Mouse (Mus musculus) testis, adult 2 months (tissue): Measurements from ENCODE around the gene Cmpk1. TPM values are rescaled to one million over a fixed set of nuclear protein-coding genes. Genes with fewer than 3 reads are reported as not detected.
"Not testable (repeated sequence)": the region's sequence is repeated elsewhere in the genome, so short reads cannot be mapped to it uniquely, and the experiment has no call there.

ENCODE experiments used
- H3K27ac ChIP-seq: fragments of 200-500 bp; 2 replicates; pipeline ENCODE4 v1.5.1; 2012; ENCODE audit warnings: low read depth, low read length; ENCODE audit not compliant: control insufficient read depth, insufficient read depth
- H3K27me3 ChIP-seq: fragments of 200-500 bp; 2 replicates; pipeline ENCODE4 v1.6.1; 2012; ENCODE audit warnings: mild to moderate bottlenecking, low read length, moderate library complexity; ENCODE audit not compliant: control insufficient read depth, insufficient read depth
- H3K36me3 ChIP-seq: fragments of 200-500 bp; 2 replicates; pipeline ENCODE4 v1.6.1; 2012; ENCODE audit warnings: mild to moderate bottlenecking, low read length; ENCODE audit not compliant: control insufficient read depth, insufficient read depth
- H3K4me1 ChIP-seq: fragments of 200-500 bp; 2 replicates; pipeline ENCODE4 v1.6.1; 2012; ENCODE audit warnings: low read length; ENCODE audit not compliant: control insufficient read depth, insufficient read depth
- H3K4me3 ChIP-seq: fragments of 200-500 bp; 2 replicates; pipeline ENCODE4 v1.5.1; 2012; ENCODE audit warnings: low read depth, mild to moderate bottlenecking, low read length, moderate library complexity, mixed read lengths; ENCODE audit not compliant: control insufficient read depth
- CTCF ChIP-seq: fragments of 200-500 bp; IDR thresholded peaks from 2 replicates; pipeline ENCODE4 v1.5.1; 2012; ENCODE audit warnings: low read depth, mild to moderate bottlenecking, inconsistent platforms, low read length, moderate library complexity; ENCODE audit not compliant: control insufficient read depth, insufficient read depth, insufficient replicate concordance
- POLR2A ChIP-seq: fragments of 200-500 bp; IDR thresholded peaks from 2 replicates; pipeline ENCODE4 v1.6.1; 2012; ENCODE audit warnings: low read depth, mild to moderate bottlenecking, inconsistent platforms, low read length, moderate library complexity; ENCODE audit not compliant: control insufficient read depth
- polyA plus RNA-seq: library from polyadenylated mRNA; depleted of rRNA; stranded (reverse); fragments of >200 nt; gene quantifications from 2 replicates; pipeline ENCODE4 v1.2.3, GENCODE M21; 2012

Cmpk1 gene
- polyA plus RNA-seq, 1 experiment = 2.8 TPM

DNA sequence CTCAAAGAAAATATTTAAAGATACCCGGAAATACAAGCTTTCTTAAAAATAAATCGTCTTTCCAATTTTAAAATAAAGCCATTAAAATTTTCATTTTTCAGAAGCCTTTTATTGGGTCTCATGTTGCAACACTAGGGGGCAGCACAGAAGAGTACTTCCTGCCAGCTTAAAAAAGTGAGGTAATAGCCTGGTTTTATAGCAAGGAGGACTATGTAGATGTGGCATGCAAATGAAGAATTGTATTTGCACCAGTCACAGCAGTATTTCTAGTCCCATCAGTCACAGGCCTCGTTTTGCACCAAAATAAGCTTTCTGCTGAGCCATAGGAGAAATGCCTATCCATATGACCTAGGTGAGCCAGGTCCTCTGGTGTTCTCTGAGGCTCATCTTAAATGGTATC, 10.0 kb upstream of the Cmpk1 start:
- TF ChIP-seq CTCF = no peak
- no peak for TF ChIP-seq POLR2A
- Histone ChIP-seq H3K4me3 (no peak overlapping the region), H3K27ac (no peak overlapping the region), H3K27me3 (no peaks in the 10 kb centered on the region), H3K4me1 (peaks cover 5% of the 10 kb centered on the region; the same call in 1 of the 2 replicates), H3K36me3 (no peaks in the 10 kb centered on the region)

GRCm38 (mm10) chr4:114994218-114994617, 7.2 kb upstream of the Cmpk1 start:
- TF ChIP-seq POLR2A (no peak), CTCF (no peak)
- H3K27me3 ChIP-seq = no peaks in the 10 kb centered on the region
- no peaks in the 10 kb centered on the region for H3K36me3 ChIP-seq
- no peak overlapping the region for H3K4me3 ChIP-seq
- no peak overlapping the region for H3K27ac ChIP-seq
- H3K4me1 ChIP-seq = peaks cover 5% of the 10 kb centered on the region; the same call in 1 of the 2 replicates

GRCm38 (mm10) chr4:114986211-114986590, 840 bp downstream of the Cmpk1 start:
- H3K36me3 ChIP-seq = no peaks in the 10 kb centered on the region
- no peaks in the 10 kb centered on the region for H3K27me3 ChIP-seq
- H3K4me3 ChIP-seq = peak overlapping the region; percentile 89
- no peak for TF ChIP-seq POLR2A
- no peak for TF ChIP-seq CTCF
- no peaks in the 10 kb centered on the region; the same call in 1 of the 2 replicates for H3K4me1 ChIP-seq
- peak overlapping the region; percentile 94 for H3K27ac ChIP-seq

DNA sequence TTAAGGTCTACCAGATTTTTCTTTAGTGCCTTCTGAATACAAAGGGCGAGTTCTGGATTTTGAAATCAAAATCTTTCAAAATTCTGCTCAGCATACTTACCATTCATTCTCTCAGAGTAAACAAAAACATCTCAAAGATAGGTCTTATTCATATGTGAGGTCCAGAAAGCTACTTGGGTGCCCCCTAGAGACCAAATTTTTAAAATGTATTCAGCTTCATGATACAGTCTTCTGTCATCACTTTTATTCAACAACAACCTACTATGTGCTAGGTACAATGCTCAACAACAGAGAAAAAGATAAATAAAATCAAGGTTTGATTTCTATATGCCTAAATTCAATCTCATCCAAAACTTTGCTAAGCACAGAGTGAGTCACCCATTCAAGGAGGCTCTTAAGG, 4.0 kb downstream of the Cmpk1 start:
- H3K4me1 ChIP-seq = no peaks in the 10 kb centered on the region; the same call in 1 of the 2 replicates
- no peak overlapping the region for H3K27ac ChIP-seq
- no peaks in the 10 kb centered on the region for H3K27me3 ChIP-seq
- H3K4me3 ChIP-seq = no peak overlapping the region
- no peaks in the 10 kb centered on the region for H3K36me3 ChIP-seq
- TF ChIP-seq CTCF (no peak), POLR2A (no peak)

- no peaks in the 10 kb centered on the region; the same call in 1 of the 2 replicates for H3K4me1 ChIP-seq
- no peak overlapping the region for H3K27ac ChIP-seq
- H3K4me3 ChIP-seq = no peak overlapping the region
- TF ChIP-seq POLR2A (no peak), CTCF (no peak)
- H3K36me3 ChIP-seq = no peaks in the 10 kb centered on the region
- H3K27me3 ChIP-seq = no peaks in the 10 kb centered on the region
These were observed 4.4 kb downstream of the Cmpk1 start for GRCm38 (mm10) chr4:114982619-114983018.

DNA sequence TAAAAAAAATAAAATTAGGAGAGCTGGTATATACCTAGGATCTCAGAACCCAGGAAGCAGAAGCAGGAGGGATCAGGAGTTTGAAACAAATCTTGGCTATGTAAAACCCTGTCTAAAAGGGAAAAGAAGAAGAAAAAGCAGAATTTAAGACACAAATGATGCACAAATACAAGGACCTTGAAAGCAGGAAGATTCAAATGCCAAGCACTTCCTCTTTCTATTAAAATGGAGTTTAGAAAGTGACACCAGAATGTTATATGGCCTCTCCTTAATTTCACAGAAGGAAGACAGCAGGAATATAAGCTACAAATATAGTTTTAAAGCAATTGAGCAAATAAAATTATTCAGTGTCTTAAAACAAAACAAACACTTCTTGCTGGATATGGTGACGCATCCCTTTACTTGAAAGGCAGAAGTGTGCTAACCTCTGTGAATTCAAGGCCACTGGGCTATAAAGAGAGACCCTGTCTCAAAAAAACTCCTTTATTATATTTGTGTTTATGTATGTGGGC, 13.8 kb downstream of the Cmpk1 start:
- TF ChIP-seq POLR2A (no peak), CTCF (no peak)
- no peaks in the 10 kb centered on the region for H3K36me3 ChIP-seq

DNA sequence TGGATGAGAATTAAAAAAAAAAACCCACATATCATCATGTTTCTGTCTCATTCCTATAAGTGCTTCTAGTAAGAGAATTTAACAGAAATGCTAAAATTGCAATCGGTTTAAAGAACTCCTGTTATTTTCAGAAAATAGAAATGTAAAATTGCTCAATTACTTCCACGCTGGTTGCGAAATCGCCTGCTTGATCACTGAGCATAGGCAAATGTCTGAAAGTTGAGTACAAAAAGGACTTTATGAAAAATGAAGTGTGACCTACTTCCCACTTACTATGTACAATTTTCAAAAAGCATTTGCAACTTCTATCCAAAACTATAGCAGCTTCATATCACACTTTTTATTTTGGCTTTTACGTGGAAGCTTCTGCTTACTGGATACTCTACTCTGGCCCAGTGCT, 16.3 kb downstream of the Cmpk1 start:
- H3K4me3 ChIP-seq = no peak overlapping the region
- no peak overlapping the region for H3K27ac ChIP-seq
- H3K36me3 ChIP-seq = peaks cover 1% of the 10 kb centered on the region; the same call in 1 of the 2 replicates
- no peaks in the 10 kb centered on the region for H3K4me1 ChIP-seq
- H3K27me3 ChIP-seq = no peaks in the 10 kb centered on the region
- TF ChIP-seq POLR2A = no peak
- TF ChIP-seq CTCF = no peak

More for the DNA sequence above, 13.8 kb downstream of the Cmpk1 start:
- H3K4me3 ChIP-seq = no peak overlapping the region
- H3K27me3 ChIP-seq = no peaks in the 10 kb centered on the region
- H3K4me1 ChIP-seq = no peaks in the 10 kb centered on the region
- no peak overlapping the region for H3K27ac ChIP-seq

GRCm38 (mm10) chr4:114960881-114961280, 26.2 kb downstream of the Cmpk1 start:
- not testable (repeated sequence) for H3K4me1 ChIP-seq, H3K36me3 ChIP-seq

More at GRCm38 (mm10) chr4:114960881-114961280, 26.2 kb downstream of the Cmpk1 start:
- H3K4me3 ChIP-seq, H3K27me3 ChIP-seq, H3K27ac ChIP-seq: not testable (repeated sequence)
